Mouse (Mus musculus): ENCODE measurements around the gene Serpinh1. TPM values are rescaled to one million over a fixed set of nuclear protein-coding genes. Genes with fewer than 3 reads are reported as not detected.

Gene Serpinh1
- polyA plus RNA-seq, 1 experiment from 2014 or later, result 127 TPM

- Histone ChIP-seq H3K9ac (no peak overlapping the region), H3K4me3 (replicated peaks) (no peak overlapping the region), H3K9me3 (replicated peaks) (no peaks in the 10 kb centered on the region), H3K4me1 (replicated peaks) (no peaks in the 10 kb centered on the region), H3K36me3 (no peaks in the 10 kb centered on the region), H3K27ac (no peak overlapping the region), H3K4me2 (no peak overlapping the region), H3K27me3 (peaks cover 51% of the 10 kb centered on the region)
- WGBS (ENCODE audit: insufficient replicate concordance), result 64% methylated on average over 9 of the region's 9 CpGs
- ATAC-seq (ENCODE audit: low read depth), result no peak
- DNase-seq, result no peak
Observed at GRCm38 (mm10) chr7:99323321-99323700, 29.7 kb downstream of the Serpinh1 start.

- no peaks in the 10 kb centered on the region for H3K4me1 ChIP-seq (replicated peaks)
- no peak overlapping the region for H3K4me3 ChIP-seq (replicated peaks)
- H3K27ac ChIP-seq, result no peak overlapping the region
- H3K4me2 ChIP-seq, result no peak overlapping the region
- H3K9ac ChIP-seq, result no peak overlapping the region
- no peaks in the 10 kb centered on the region for H3K9me3 ChIP-seq (replicated peaks)
- ATAC-seq (ENCODE audit: low read depth) (no peak), DNase-seq (no peak)
- 64% methylated on average over 6 of the region's 6 CpGs for WGBS (ENCODE audit: insufficient replicate concordance)
- peaks cover 53% of the 10 kb centered on the region for H3K27me3 ChIP-seq
- H3K36me3 ChIP-seq, result no peaks in the 10 kb centered on the region
Observed at GRCm38 (mm10) chr7:99322691-99323320, 30.2 kb downstream of the Serpinh1 start.

- 48% methylated on average over 14 of the region's 14 CpGs for WGBS (ENCODE audit: insufficient replicate concordance)
Observed at GRCm38 (mm10) chr7:99320524-99320923, 32.5 kb downstream of the Serpinh1 start.

GRCm38 (mm10) chr7:99317475-99317874 lies 35.6 kb downstream of the Serpinh1 start:
- Histone ChIP-seq H3K27me3 (peaks cover 28% of the 10 kb centered on the region), H3K9me3 (replicated peaks) (no peaks in the 10 kb centered on the region), H3K36me3 (no peaks in the 10 kb centered on the region), H3K9ac (no peak overlapping the region), H3K4me1 (replicated peaks) (no peaks in the 10 kb centered on the region), H3K27ac (no peak overlapping the region), H3K4me3 (replicated peaks) (no peak overlapping the region), H3K4me2 (no peak overlapping the region)
- no peak for ATAC-seq (ENCODE audit: low read depth)
- 26% methylated on average over 7 of the region's 7 CpGs for WGBS (ENCODE audit: insufficient replicate concordance)
- no peak for DNase-seq

More at GRCm38 (mm10) chr7:99320524-99320923, 32.5 kb downstream of the Serpinh1 start:
- Histone ChIP-seq H3K36me3 (no peaks in the 10 kb centered on the region), H3K27me3 (peaks cover 42% of the 10 kb centered on the region), H3K4me2 (no peak overlapping the region), H3K4me3 (replicated peaks) (no peak overlapping the region), H3K27ac (no peak overlapping the region), H3K9me3 (replicated peaks) (no peaks in the 10 kb centered on the region), H3K9ac (no peak overlapping the region), H3K4me1 (replicated peaks) (no peaks in the 10 kb centered on the region)
- no peak for ATAC-seq (ENCODE audit: low read depth)
- no peak for DNase-seq

- Histone ChIP-seq H3K27ac (no peak overlapping the region), H3K4me1 (replicated peaks) (no peaks in the 10 kb centered on the region; the same call in 1 of the 2 replicates), H3K9ac (no peak overlapping the region), H3K9me3 (replicated peaks) (no peaks in the 10 kb centered on the region), H3K4me2 (no peak overlapping the region), H3K36me3 (no peaks in the 10 kb centered on the region), H3K4me3 (replicated peaks) (no peak overlapping the region), H3K27me3 (peaks cover 21% of the 10 kb centered on the region)
- ATAC-seq (ENCODE audit: low read depth) (no peak), DNase-seq (no peak)
- WGBS (ENCODE audit: insufficient replicate concordance), result 70% methylated on average over 7 of the region's 7 CpGs
Observed at GRCm38 (mm10) chr7:99316207-99316606, 36.8 kb downstream of the Serpinh1 start.

- H3K36me3 ChIP-seq, result no peaks in the 10 kb centered on the region
- ATAC-seq (ENCODE audit: low read depth) (no peak), DNase-seq (no peak)
- H3K4me1 ChIP-seq (replicated peaks), result no peaks in the 10 kb centered on the region; the same call in 1 of the 2 replicates
- H3K27me3 ChIP-seq, result peaks cover 13% of the 10 kb centered on the region; the same call in 1 of the 2 replicates
- no peak overlapping the region for H3K4me3 ChIP-seq (replicated peaks)
- H3K27ac ChIP-seq, result no peak overlapping the region
- WGBS (ENCODE audit: insufficient replicate concordance), result 38% methylated on average over 4 of the region's 4 CpGs
- no peaks in the 10 kb centered on the region for H3K9me3 ChIP-seq (replicated peaks)
- no peak overlapping the region for H3K9ac ChIP-seq
- no peak overlapping the region for H3K4me2 ChIP-seq
Observed at GRCm38 (mm10) chr7:99314565-99314964, 38.5 kb downstream of the Serpinh1 start.

- Histone ChIP-seq H3K27ac (no peak overlapping the region), H3K36me3 (no peaks in the 10 kb centered on the region), H3K4me1 (replicated peaks) (no peaks in the 10 kb centered on the region; the same call in 1 of the 2 replicates), H3K9me3 (replicated peaks) (no peaks in the 10 kb centered on the region), H3K4me3 (replicated peaks) (no peak overlapping the region), H3K27me3 (peaks cover 7% of the 10 kb centered on the region; the same call in 1 of the 2 replicates), H3K4me2 (no peak overlapping the region), H3K9ac (no peak overlapping the region)
- DNase-seq (no peak), ATAC-seq (ENCODE audit: low read depth) (no peak)
- WGBS (ENCODE audit: insufficient replicate concordance), result 62% methylated on average over 8 of the region's 8 CpGs
Observed at GRCm38 (mm10) chr7:99313253-99313652, 39.8 kb downstream of the Serpinh1 start.

- H3K4me1 ChIP-seq (replicated peaks), result no peaks in the 10 kb centered on the region; the same call in 1 of the 2 replicates
Observed at GRCm38 (mm10) chr7:99312671-99313143, 40.3 kb downstream of the Serpinh1 start.

GRCm38 (mm10) chr7:99312058-99312457 lies 41.0 kb downstream of the Serpinh1 start:
- Histone ChIP-seq H3K27me3 (0 out of 2 replicates have a peak, but pooled peaks cover 4% of the 10 kb centered on the region), H3K9me3 (replicated peaks) (no peaks in the 10 kb centered on the region), H3K27ac (no peak overlapping the region), H3K4me3 (replicated peaks) (no peak overlapping the region), H3K4me1 (replicated peaks) (no peaks in the 10 kb centered on the region; the same call in 1 of the 2 replicates), H3K9ac (no peak overlapping the region), H3K36me3 (no peaks in the 10 kb centered on the region), H3K4me2 (no peak overlapping the region)
- ATAC-seq (ENCODE audit: low read depth), result no peak
- WGBS (ENCODE audit: insufficient replicate concordance), result 52% methylated on average over 4 of the region's 4 CpGs
- no peak for DNase-seq

More at GRCm38 (mm10) chr7:99312671-99313143, 40.3 kb downstream of the Serpinh1 start:
- WGBS (ENCODE audit: insufficient replicate concordance), result 61% methylated on average over 8 of the region's 8 CpGs
- Histone ChIP-seq H3K4me3 (replicated peaks) (no peak overlapping the region), H3K27me3 (0 out of 2 replicates have a peak, but pooled peaks cover 6% of the 10 kb centered on the region), H3K4me2 (no peak overlapping the region), H3K9me3 (replicated peaks) (no peaks in the 10 kb centered on the region), H3K27ac (no peak overlapping the region), H3K36me3 (no peaks in the 10 kb centered on the region), H3K9ac (no peak overlapping the region)
- ATAC-seq (ENCODE audit: low read depth) (no peak), DNase-seq (no peak)

GRCm38 (mm10) chr7:99311433-99311832 lies 41.6 kb downstream of the Serpinh1 start:
- no peak overlapping the region for H3K9ac ChIP-seq
- H3K4me2 ChIP-seq, result no peak overlapping the region
- DNase-seq (no peak), ATAC-seq (ENCODE audit: low read depth) (no peak)
- WGBS (ENCODE audit: insufficient replicate concordance), result 33% methylated on average over 7 of the region's 7 CpGs
- H3K9me3 ChIP-seq (replicated peaks), result no peaks in the 10 kb centered on the region
- H3K36me3 ChIP-seq, result no peaks in the 10 kb centered on the region
- H3K4me1 ChIP-seq (replicated peaks), result no peaks in the 10 kb centered on the region; the same call in 1 of the 2 replicates
- no peaks in the 10 kb centered on the region for H3K27me3 ChIP-seq
- no peak overlapping the region for H3K4me3 ChIP-seq (replicated peaks)
- H3K27ac ChIP-seq, result no peak overlapping the region

- no peaks in the 10 kb centered on the region for H3K36me3 ChIP-seq
- H3K4me2 ChIP-seq, result no peak overlapping the region
- no peaks in the 10 kb centered on the region for H3K27me3 ChIP-seq
- DNase-seq (no peak), ATAC-seq (ENCODE audit: low read depth) (no peak)
- H3K9ac ChIP-seq, result no peak overlapping the region
- no peaks in the 10 kb centered on the region for H3K9me3 ChIP-seq (replicated peaks)
- H3K4me1 ChIP-seq (replicated peaks), result no peaks in the 10 kb centered on the region
- no peak overlapping the region for H3K27ac ChIP-seq
- H3K4me3 ChIP-seq (replicated peaks), result no peak overlapping the region
- WGBS (ENCODE audit: insufficient replicate concordance), result 50% methylated on average over 3 of the region's 3 CpGs
Observed at GRCm38 (mm10) chr7:99306640-99307039, 46.4 kb downstream of the Serpinh1 start.

- H3K9ac ChIP-seq, result no peak overlapping the region
- no peaks in the 10 kb centered on the region for H3K9me3 ChIP-seq (replicated peaks)
- H3K4me2 ChIP-seq, result no peak overlapping the region
- H3K4me1 ChIP-seq (replicated peaks), result no peaks in the 10 kb centered on the region
- H3K27me3 ChIP-seq, result no peaks in the 10 kb centered on the region
- H3K4me3 ChIP-seq (replicated peaks), result no peak overlapping the region
- no peaks in the 10 kb centered on the region for H3K36me3 ChIP-seq
- ATAC-seq (ENCODE audit: low read depth), result no peak
- no peak overlapping the region for H3K27ac ChIP-seq
- no peak for DNase-seq
- 76% methylated on average over 4 of the region's 4 CpGs for WGBS (ENCODE audit: insufficient replicate concordance)
Observed at GRCm38 (mm10) chr7:99305688-99306087, 47.4 kb downstream of the Serpinh1 start.

All from liver, embryonic 13.5 days (tissue).